In the genomic region with DNA sequence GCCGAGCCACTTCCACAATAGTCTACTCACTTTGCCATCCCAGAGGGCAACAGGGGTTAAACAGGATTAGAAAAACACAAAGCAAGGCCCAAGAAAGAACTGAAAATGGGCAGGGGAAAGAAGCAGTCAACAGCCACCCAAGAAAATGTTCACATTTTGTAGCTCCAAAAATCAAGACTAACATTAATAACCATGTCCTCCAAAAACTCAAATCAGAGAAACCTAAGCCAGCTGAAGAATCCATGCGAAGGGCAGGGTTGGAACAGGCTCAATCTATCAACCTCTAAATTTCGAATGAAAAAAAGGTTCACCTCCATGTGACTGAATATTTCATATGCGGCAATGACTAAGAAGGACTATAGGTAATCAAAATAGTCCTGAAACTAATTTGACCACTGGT, we compare ENCODE assay signal across 8 mouse cellular contexts. TPM values are rescaled to one million over a fixed set of nuclear protein-coding genes. Genes with fewer than 3 reads are reported as not detected.
DNase-seq lines count a peak whose midpoint lies in the region; ATAC-seq lines count a peak whose summit lies in the region.

No protein-coding gene starts in this region.

- intact Hi-C loops in heart, postnatal 10 days (cut with DNase I): no loop called here

- H3K9ac ChIP-seq in heart, embryonic 12.5 days: no peak overlapping the region
- no peak overlapping the region for H3K9ac ChIP-seq in hindbrain, embryonic 12.5 days
- no peak overlapping the region for H3K9ac ChIP-seq in midbrain, embryonic 13.5 days (replicated peaks)

- no peak for DNase-seq in heart, postnatal 10 days
- DNase-seq in adipocyte (ENCODE audit: low spot score): peak; percentile 30
- no peak for DNase-seq in cerebellum, postnatal 36 days
- DNase-seq in frontal cortex, adult 2 months (ENCODE audit: extremely low spot score in 1 of 2, low spot score in 1 of 2): no peak

- H3K9me3 ChIP-seq in heart, embryonic 12.5 days (replicated peaks): no peaks in the 10 kb centered on the region
- no peaks in the 10 kb centered on the region for H3K9me3 ChIP-seq in hindbrain, embryonic 12.5 days (replicated peaks)
- H3K9me3 ChIP-seq in midbrain, embryonic 13.5 days: no peaks in the 10 kb centered on the region

- peak overlapping the region; percentile 81 for H3K4me3 ChIP-seq in heart, embryonic 12.5 days
- peak overlapping the region; percentile 84; the same call in 1 of the 2 replicates for H3K4me3 ChIP-seq in hindbrain, embryonic 12.5 days
- peak overlapping the region; percentile 83; the same call in 1 of the 2 replicates for H3K4me3 ChIP-seq in midbrain, embryonic 13.5 days (replicated peaks)

- no peaks in the 10 kb centered on the region for H3K36me3 ChIP-seq in heart, embryonic 12.5 days
- no peaks in the 10 kb centered on the region for H3K36me3 ChIP-seq in hindbrain, embryonic 12.5 days
- H3K36me3 ChIP-seq in midbrain, embryonic 13.5 days: no peaks in the 10 kb centered on the region

- H3K4me1 ChIP-seq in heart, embryonic 12.5 days (replicated peaks): peaks cover 22% of the 10 kb centered on the region
- no peaks in the 10 kb centered on the region for H3K4me1 ChIP-seq in hindbrain, embryonic 12.5 days
- 0 out of 2 replicates have a peak, but pooled peaks cover 3% of the 10 kb centered on the region for H3K4me1 ChIP-seq in midbrain, embryonic 13.5 days (replicated peaks)

- ATAC-seq in heart, embryonic 12.5 days (ENCODE audit: insufficient number of reproducible peaks, low FRiP score): no peak
- no peak for ATAC-seq in hindbrain, embryonic 12.5 days (ENCODE audit: low FRiP score)
- ATAC-seq in midbrain, embryonic 13.5 days: no peak
- no peak for ATAC-seq in frontal cortex, adult (ENCODE audit: low TSS enrichment)

- peak overlapping the region; percentile 71; the same call in 1 of the 2 replicates for H3K4me2 ChIP-seq in heart, embryonic 12.5 days
- peak overlapping the region; percentile 81; the same call in 1 of the 2 replicates for H3K4me2 ChIP-seq in hindbrain, embryonic 12.5 days (replicated peaks)
- H3K4me2 ChIP-seq in midbrain, embryonic 13.5 days (replicated peaks): peak overlapping the region; percentile 76

- 75% methylated on average over 4 of the region's 4 CpGs for WGBS in heart, embryonic 12.5 days
- WGBS in hindbrain, embryonic 12.5 days: 58% methylated on average over 4 of the region's 4 CpGs
- WGBS in midbrain, embryonic 13.5 days: 50% methylated on average over 4 of the region's 4 CpGs

- H3K27me3 ChIP-seq in heart, embryonic 12.5 days (replicated peaks): no peaks in the 10 kb centered on the region
- no peaks in the 10 kb centered on the region; the same call in 1 of the 2 replicates for H3K27me3 ChIP-seq in hindbrain, embryonic 12.5 days
- no peaks in the 10 kb centered on the region for H3K27me3 ChIP-seq in midbrain, embryonic 13.5 days

- H3K27ac ChIP-seq in heart, embryonic 12.5 days (ENCODE audit: poor library complexity, severe bottlenecking): no peak overlapping the region
- no peak overlapping the region for H3K27ac ChIP-seq in hindbrain, embryonic 12.5 days
- no peak overlapping the region for H3K27ac ChIP-seq in midbrain, embryonic 13.5 days

RNA-seq across cellular contexts. Expression of a gene that starts 1.5 kb away (rescaled TPM):
- 14.3 and 14.7 TPM in 2 replicates for polyA plus RNA-seq in heart, embryonic 12.5 days (2016; fragmentation: Nextera tagmentation; extraction: Ambion mirVana)
- 10 to 100 TPM; 47.2 to 48.0 TPM for total RNA-seq in heart, postnatal 10 days (2021)
- 4.9 and 5.3 TPM in 2 replicates for polyA plus RNA-seq in hindbrain, embryonic 12.5 days (2016; fragmentation: Nextera tagmentation; extraction: Ambion mirVana)
- 4.0 and 5.1 TPM in 2 replicates for polyA plus RNA-seq in midbrain, embryonic 13.5 days (2015; fragmentation: Nextera tagmentation; extraction: Ambion mirVana)
- 61.6 and 65.4 TPM in 2 replicates for polyA plus RNA-seq in frontal cortex, adult 2 months (2012; rRNA removed)

RNA-seq across cellular contexts. Expression of a gene that starts 33.6 kb away (rescaled TPM):
- 18.5 and 19.1 TPM in 2 replicates for polyA plus RNA-seq in heart, embryonic 12.5 days (2016; fragmentation: Nextera tagmentation; extraction: Ambion mirVana)
- total RNA-seq in heart, postnatal 10 days (2021): 10 to 100 TPM; 28.2 to 29.6 TPM
- 24.4 and 25.8 TPM in 2 replicates for polyA plus RNA-seq in hindbrain, embryonic 12.5 days (2016; fragmentation: Nextera tagmentation; extraction: Ambion mirVana)
- polyA plus RNA-seq in midbrain, embryonic 13.5 days (2015; fragmentation: Nextera tagmentation; extraction: Ambion mirVana): 32.2 and 32.8 TPM in 2 replicates
- polyA plus RNA-seq in frontal cortex, adult 2 months (2012; rRNA removed): 128 and 134 TPM in 2 replicates

RNA-seq across cellular contexts. Expression of a gene that starts 33.8 kb away (rescaled TPM):
- 293 and 314 TPM in 2 replicates for polyA plus RNA-seq in heart, embryonic 12.5 days (2016; fragmentation: Nextera tagmentation; extraction: Ambion mirVana)
- 100 to 1,000 TPM; 793 to 803 TPM for total RNA-seq in heart, postnatal 10 days (2021)
- 320 and 326 TPM in 2 replicates for polyA plus RNA-seq in hindbrain, embryonic 12.5 days (2016; fragmentation: Nextera tagmentation; extraction: Ambion mirVana)
- polyA plus RNA-seq in midbrain, embryonic 13.5 days (2015; fragmentation: Nextera tagmentation; extraction: Ambion mirVana): 322 and 334 TPM in 2 replicates
- polyA plus RNA-seq in frontal cortex, adult 2 months (2012; rRNA removed): 317 and 423 TPM in 2 replicates
